Mouse (Mus musculus) MEL (cell line): ENCODE results near the gene Lemd1. TPM values are rescaled to one million over a fixed set of nuclear protein-coding genes. Genes with fewer than 3 reads are reported as not detected.
A peak's percentile ranks its signal among the peaks of the same experiment; 100 is the strongest.

Experiments used
- DNase-seq: peaks from one replicate; pipeline ENCODE4 v3.0.0; 2011; ENCODE audit warnings: low read depth, low spot score
- H3K27ac ChIP-seq: 2 replicates; pipeline ENCODE4 v1.5.1; 2012; ENCODE audit warnings: low read depth, mild to moderate bottlenecking, control low read depth, low read length, moderate library complexity; ENCODE audit not compliant: control insufficient read depth
- H3K27me3 ChIP-seq, 2 experiments: fragments of 150-350 bp in 1 of 2; sonication (generic) in 1 of 2; 2 replicates each; pipeline ENCODE4 v1.6.1; 2012; ENCODE audit warnings: low read length in 2 of 2, mild to moderate bottlenecking in 2 of 2, improper control_type of control experiment in 1 of 2, moderate library complexity in 1 of 2; ENCODE audit not compliant: insufficient read depth in 2 of 2, control insufficient read depth in 1 of 2
- H3K36me3 ChIP-seq, 2 experiments: 2 replicates each; pipeline ENCODE4 v1.6.1; 2012 to 2014; ENCODE audit warnings: low read length in 2 of 2, improper control_type of control experiment in 1 of 2, inconsistent platforms in 1 of 2, mild to moderate bottlenecking in 1 of 2; ENCODE audit not compliant: insufficient read depth in 2 of 2, control insufficient read depth in 1 of 2
- H3K4me1 ChIP-seq, 2 experiments: fragments of 150-350 bp in 1 of 2; sonication (generic) in 1 of 2; 2 replicates each; pipeline ENCODE4 v1.6.1; 2012; ENCODE audit warnings: low read length in 2 of 2, improper control_type of control experiment in 1 of 2, mild to moderate bottlenecking in 1 of 2; ENCODE audit not compliant: insufficient read depth in 2 of 2, control insufficient read depth in 1 of 2
- H3K4me3 ChIP-seq, 2 experiments: fragments of 150-350 bp in 1 of 2; sonication (generic) in 1 of 2; 2 replicates each; pipeline ENCODE4 v1.5.1; 2012; ENCODE audit warnings: low read depth in 2 of 2, low read length in 2 of 2, mild to moderate bottlenecking in 2 of 2, moderate library complexity in 2 of 2, control low read depth in 1 of 2, improper control_type of control experiment in 1 of 2; ENCODE audit not compliant: control insufficient read depth in 1 of 2, insufficient read depth in 1 of 2
- H3K79me2 ChIP-seq: 2 replicates; pipeline ENCODE4 v1.6.1; 2012; ENCODE audit warnings: mild to moderate bottlenecking, low read length, moderate library complexity; ENCODE audit not compliant: control insufficient read depth, poor library complexity, insufficient read depth
- H3K9ac ChIP-seq: 2 replicates; pipeline ENCODE4 v1.6.1; 2012; ENCODE audit warnings: low read depth, mild to moderate bottlenecking, control low read depth, low read length, moderate library complexity; ENCODE audit not compliant: control insufficient read depth, poor library complexity, severe bottlenecking
- H3K9me3 ChIP-seq: fragments of 150-350 bp; sonication (generic); replicated peaks from 2 replicates; pipeline ENCODE4 v1.6.1; 2012; ENCODE audit warnings: mild to moderate bottlenecking, low read length, improper control_type of control experiment, moderate library complexity; ENCODE audit not compliant: insufficient read depth
- BHLHE40 ChIP-seq: IDR thresholded peaks from 2 replicates; pipeline ENCODE4 v1.6.1; 2012; ENCODE audit warnings: low read depth, mild to moderate bottlenecking, inconsistent platforms, low read length, improper control_type of control experiment, borderline replicate concordance
- CHD1 ChIP-seq: IDR thresholded peaks from 2 replicates; pipeline ENCODE4 v1.6.1; 2012; ENCODE audit warnings: low read depth, mild to moderate bottlenecking, inconsistent platforms, low read length, improper control_type of control experiment
- CTCF ChIP-seq, 3 experiments: IDR thresholded peaks in 2 of 3; conservative IDR thresholded peaks in 1 of 3; 2 replicates each; pipeline ENCODE4 v1.5.1; 2011 to 2012; ENCODE audit warnings: low read length in 3 of 3, low read depth in 2 of 3, mild to moderate bottlenecking in 2 of 3, improper control_type of control experiment in 1 of 3, inconsistent platforms in 1 of 3, mixed read lengths in 1 of 3, moderate library complexity in 1 of 3; ENCODE audit not compliant: control insufficient read depth in 1 of 3, insufficient read depth in 1 of 3, poor library complexity in 1 of 3, severe bottlenecking in 1 of 3
- ELF1 ChIP-seq: IDR thresholded peaks from 2 replicates; pipeline ENCODE4 v1.6.1; 2014; ENCODE audit warnings: low read depth, mild to moderate bottlenecking, inconsistent platforms, low read length, improper control_type of control experiment, moderate library complexity
- EP300 ChIP-seq, 2 experiments: IDR thresholded peaks; 2 replicates each; pipeline ENCODE4 v1.6.1; 2011; ENCODE audit warnings: improper control_type of control experiment in 2 of 2, low read length in 2 of 2, low read depth in 1 of 2, mild to moderate bottlenecking in 1 of 2
- GATA1 ChIP-seq: IDR thresholded peaks from 2 replicates; pipeline ENCODE4 v1.6.1; 2011; ENCODE audit warnings: low read depth, low read length, improper control_type of control experiment
- HCFC1 ChIP-seq: IDR thresholded peaks from 2 replicates; pipeline ENCODE4 v1.6.1; 2012; ENCODE audit warnings: low read depth, mild to moderate bottlenecking, inconsistent platforms, low read length, improper control_type of control experiment, moderate library complexity
- JUND ChIP-seq: IDR thresholded peaks from 2 replicates; pipeline ENCODE4 v1.6.1; 2011; ENCODE audit warnings: low read depth, mild to moderate bottlenecking, improper control_type of control experiment, low read length
- KAT2A ChIP-seq: conservative IDR thresholded peaks from 2 replicates; pipeline ENCODE4 v1.6.1; 2012; ENCODE audit warnings: low read depth, low read length, improper control_type of control experiment, inconsistent platforms
- MAX ChIP-seq: IDR thresholded peaks from 2 replicates; pipeline ENCODE4 v1.6.1; 2011; ENCODE audit warnings: low read length, improper control_type of control experiment
- MAZ ChIP-seq: IDR thresholded peaks from 2 replicates; pipeline ENCODE4 v1.6.1; 2012; ENCODE audit warnings: low read depth, mild to moderate bottlenecking, inconsistent platforms, low read length, improper control_type of control experiment
- MEF2A ChIP-seq: IDR thresholded peaks from 2 replicates; pipeline ENCODE4 v1.6.1; 2014; ENCODE audit warnings: low read depth, mild to moderate bottlenecking, inconsistent platforms, low read length, improper control_type of control experiment; ENCODE audit not compliant: poor library complexity, insufficient replicate concordance, severe bottlenecking; ENCODE audit errors: extremely low read depth
- MXI1 ChIP-seq: IDR thresholded peaks from 2 replicates; pipeline ENCODE4 v1.6.1; 2011; ENCODE audit warnings: mild to moderate bottlenecking, low read depth, low read length, improper control_type of control experiment
- MYB ChIP-seq: IDR thresholded peaks from 2 replicates; pipeline ENCODE4 v1.6.1; 2011; ENCODE audit warnings: mild to moderate bottlenecking, low read depth, low read length, improper control_type of control experiment
- NELFE ChIP-seq: IDR thresholded peaks from 2 replicates; pipeline ENCODE4 v1.6.1; 2011; ENCODE audit warnings: low read depth, low read length, improper control_type of control experiment
- NRF1 ChIP-seq: IDR thresholded peaks from 2 replicates; pipeline ENCODE4 v1.6.1; 2014; ENCODE audit warnings: low read depth, mild to moderate bottlenecking, inconsistent platforms, low read length, improper control_type of control experiment, moderate library complexity; ENCODE audit not compliant: poor library complexity, insufficient read depth, severe bottlenecking
- POLR2AphosphoS2 ChIP-seq: IDR thresholded peaks from 2 replicates; pipeline ENCODE4 v1.6.1; 2011; ENCODE audit warnings: low read length, improper control_type of control experiment
- RAD21 ChIP-seq: IDR thresholded peaks from 2 replicates; pipeline ENCODE4 v1.6.1; 2011; ENCODE audit warnings: mild to moderate bottlenecking, low read depth, low read length, improper control_type of control experiment
- RCOR1 ChIP-seq: IDR thresholded peaks from 2 replicates; pipeline ENCODE4 v1.6.1; 2012; ENCODE audit warnings: low read depth, mild to moderate bottlenecking, inconsistent platforms, low read length, improper control_type of control experiment
- SIN3A ChIP-seq: IDR thresholded peaks from 2 replicates; pipeline ENCODE4 v1.6.1; 2012; ENCODE audit warnings: low read length, improper control_type of control experiment, inconsistent platforms
- SMC3 ChIP-seq: IDR thresholded peaks from 2 replicates; pipeline ENCODE4 v1.6.1; 2011; ENCODE audit warnings: low read depth, low read length, improper control_type of control experiment
- TBP ChIP-seq: IDR thresholded peaks from 2 replicates; pipeline ENCODE4 v1.8.0; 2011; ENCODE audit warnings: low read depth, low read length, improper control_type of control experiment
- TCF12 ChIP-seq: IDR thresholded peaks from 2 replicates; pipeline ENCODE4 v1.6.1; 2014; ENCODE audit warnings: low read depth, mild to moderate bottlenecking, inconsistent platforms, low read length, improper control_type of control experiment, moderate library complexity
- UBTF ChIP-seq: IDR thresholded peaks from 2 replicates; pipeline ENCODE4 v1.6.1; 2012; ENCODE audit warnings: low read depth, mild to moderate bottlenecking, inconsistent platforms, low read length, improper control_type of control experiment, moderate library complexity, borderline replicate concordance; ENCODE audit not compliant: insufficient read depth
- USF1 ChIP-seq: IDR thresholded peaks from 2 replicates; pipeline ENCODE4 v1.6.1; 2014; ENCODE audit warnings: low read depth, mild to moderate bottlenecking, inconsistent platforms, low read length, improper control_type of control experiment, moderate library complexity
- USF2 ChIP-seq, 2 experiments: IDR thresholded peaks; 2 replicates each; pipeline ENCODE4 v1.6.1; 2011 to 2012; ENCODE audit warnings: improper control_type of control experiment in 2 of 2, low read length in 2 of 2, borderline replicate concordance in 1 of 2, inconsistent platforms in 1 of 2, low read depth in 1 of 2, mild to moderate bottlenecking in 1 of 2; ENCODE audit not compliant: insufficient read depth in 1 of 2
- ZC3H11A ChIP-seq: IDR thresholded peaks from 2 replicates; pipeline ENCODE4 v1.6.1; 2012; ENCODE audit warnings: low read depth, mild to moderate bottlenecking, inconsistent platforms, low read length, improper control_type of control experiment
- ZKSCAN1 ChIP-seq: IDR thresholded peaks from 2 replicates; pipeline ENCODE4 v1.6.1; 2012; ENCODE audit warnings: low read depth, mild to moderate bottlenecking, inconsistent platforms, low read length, improper control_type of control experiment, moderate library complexity
- ZMIZ1 ChIP-seq: IDR thresholded peaks from 2 replicates; pipeline ENCODE4 v1.6.1; 2012; ENCODE audit warnings: low read depth, mild to moderate bottlenecking, inconsistent platforms, low read length, improper control_type of control experiment, moderate library complexity
- ZNF384 ChIP-seq: IDR thresholded peaks from 2 replicates; pipeline ENCODE4 v1.6.1; 2012; ENCODE audit warnings: low read depth, mild to moderate bottlenecking, inconsistent platforms, low read length, improper control_type of control experiment
- polyA plus RNA-seq, 2 experiments: library from polyadenylated mRNA; stranded (reverse) in 1 of 2; unstranded in 1 of 2; fragments of >175 nt in 1 of 2; fragments of >200 nt in 1 of 2; gene quantifications; 2 replicates each; pipeline versions ENCODE4 v1.2.1 to v1.2.4; 2012; ENCODE audit warnings: low replicate concordance in 2 of 2, low read depth in 1 of 2; ENCODE audit not compliant: insufficient read length in 2 of 2, insufficient read depth in 1 of 2, missing spikeins in 1 of 2
- total RNA-seq: library from RNA; depleted of rRNA; stranded (reverse); fragments of 300-350 nt; gene quantifications from 2 replicates; pipeline ENCODE4 v1.2.3, GENCODE M21; 2012

The Lemd1 gene
- total and polyA plus RNA-seq, 3 experiments = not detected

DNA sequence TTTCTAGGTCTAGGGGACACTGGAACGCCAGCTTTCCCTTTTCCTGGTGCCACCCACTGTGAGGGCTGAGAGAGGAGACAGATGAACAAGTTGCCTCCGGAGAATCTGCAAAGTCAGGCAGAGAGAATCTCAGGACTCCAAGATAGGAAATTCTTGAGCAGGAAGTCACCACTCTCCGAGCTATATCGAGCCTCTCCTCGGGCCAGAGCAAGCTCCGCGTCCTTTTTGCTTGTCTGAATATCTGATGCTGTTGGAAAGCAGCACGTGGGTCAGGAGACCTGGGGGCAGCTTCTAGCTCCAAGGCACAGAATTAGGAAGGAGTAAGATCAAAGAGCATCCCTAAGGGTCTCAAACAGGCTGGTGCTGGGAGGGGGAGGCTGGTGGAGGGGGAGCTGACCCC is 37.5 kb upstream of the Lemd1 start:
- H3K79me2 ChIP-seq = no peaks in the 10 kb centered on the region
- peaks cover 2 to 3% of the 10 kb centered on the region in 2 experiments; a peak in 2 of 4 replicates for H3K27me3 ChIP-seq
- peaks cover 0 to 4% of the 10 kb centered on the region in 2 experiments; a peak in 1 of 4 replicates for H3K4me1 ChIP-seq
- H3K4me3 ChIP-seq = no peak overlapping the region
- TF ChIP-seq ZNF384 (no peak), SMC3 (no peak), USF2 (IDR thresholded peaks at IDR 0.05; ENCODE audit: borderline replicate concordance in 1 of 2, insufficient read depth in 1 of 2, low read depth in 1 of 2, low read length in 2 of 2) (no peak), MXI1 (no peak), KAT2A (no peak), GATA1 (no peak), RCOR1 (no peak), ZMIZ1 (no peak), MYB (no peak), ZKSCAN1 (no peak), MAX (no peak), POLR2AphosphoS2 (no peak), HCFC1 (no peak), TCF12 (no peak), JUND (no peak), NRF1 (no peak)
- TF ChIP-seq, all 39 proteins: peak for 0
- no peak overlapping the region for H3K27ac ChIP-seq
- no peak for DNase-seq
- H3K9me3 ChIP-seq = no peaks in the 10 kb centered on the region
- H3K36me3 ChIP-seq = no peaks in the 10 kb centered on the region; a peak in 2 of 4 replicates
- H3K9ac ChIP-seq = no peak overlapping the region

DNA sequence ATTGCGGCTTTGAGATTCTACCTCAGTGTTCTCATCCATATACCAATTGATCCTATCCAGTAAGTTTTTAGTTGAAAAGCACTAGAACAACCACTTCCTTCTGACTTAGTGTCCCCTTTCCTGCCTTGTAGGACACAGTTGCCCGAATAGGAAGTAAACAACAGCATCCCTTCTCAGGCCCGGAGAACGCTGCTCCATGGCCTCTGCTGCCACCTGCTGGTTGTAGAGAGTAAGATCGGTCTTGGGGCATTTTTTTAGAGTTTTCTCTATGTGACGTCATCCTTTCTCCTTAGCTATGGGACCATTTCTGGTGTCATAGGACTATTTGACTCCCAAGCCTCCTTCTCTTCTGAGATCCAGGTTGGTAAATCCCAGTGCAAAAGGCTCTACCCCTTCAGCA is 35.5 kb upstream of the Lemd1 start:
- H3K4me3 ChIP-seq = peak overlapping the region in 1 of 2 experiments; percentile 4; a peak in 2 of 4 replicates
- no peak overlapping the region for H3K9ac ChIP-seq
- no peak overlapping the region for H3K27ac ChIP-seq
- peak; percentile 90 for DNase-seq
- no peaks in the 10 kb centered on the region for H3K4me1 ChIP-seq
- no peaks in the 10 kb centered on the region for H3K9me3 ChIP-seq
- H3K36me3 ChIP-seq = no peaks in the 10 kb centered on the region; a peak in 1 of 4 replicates
- no peaks in the 10 kb centered on the region for H3K79me2 ChIP-seq
- peaks cover 2 to 4% of the 10 kb centered on the region in 2 experiments; a peak in 3 of 4 replicates for H3K27me3 ChIP-seq
- TF ChIP-seq TBP (no peak), CHD1 (no peak), EP300 (IDR thresholded peaks at IDR 0.05; ENCODE audit: low read depth in 1 of 2, low read length in 2 of 2) (no peak), MXI1 (no peak), NRF1 (no peak), BHLHE40 (no peak), SMC3 (peak; percentile 96), UBTF (no peak), KAT2A (no peak), ZC3H11A (peak; percentile 90), HCFC1 (peak; percentile 37; the same call in 1 of the 2 replicates), MAZ (no peak), USF1 (no peak), ZKSCAN1 (no peak), RAD21 (peak; percentile 96), SIN3A (peak; percentile 46; the same call in 1 of the 2 replicates), NELFE (no peak), MAX (no peak), MEF2A (no peak), ZNF384 (peak; percentile 92), ELF1 (peak; percentile 63; the same call in 1 of the 2 replicates), CTCF (IDR thresholded peaks at IDR 0.05 in 2 of 3, conservative IDR thresholded peaks at IDR 0.05 in 1 of 3; ENCODE audit: control insufficient read depth in 1 of 3, insufficient read depth in 1 of 3, low read depth in 2 of 3, low read length in 3 of 3, poor library complexity in 1 of 3, severe bottlenecking in 1 of 3) (peak; percentile 93 to 99 (median 95))
